Mouse (Mus musculus) embryonic facial prominence, embryonic 13.5 days (tissue): ENCODE measurements at regions not wholly inside any gene's neighbourhood (a gene's known extent, or its start where the extent isn't known, plus 50 kb on each side); places are given as distances from the start of the nearest gene placed in this dataset.

ENCODE experiments used
- ATAC-seq: fragments of 200-750 bp; cut with Nextera tagmentation; 2 replicates; pipeline ENCODE4 v1.8.0; 2017; ENCODE audit warnings: low read depth; ENCODE audit not compliant: insufficient number of reproducible peaks, insufficient read depth, low FRiP score, low TSS enrichment
- H3K27ac ChIP-seq: fragments of 300-500 bp; sonication (generic); 2 replicates; pipeline ENCODE4 v1.5.1; 2015; ENCODE audit warnings: moderate library complexity, mild to moderate bottlenecking, inconsistent platforms
- H3K27me3 ChIP-seq: fragments of 300-500 bp; sonication (generic); 2 replicates; pipeline ENCODE4 v1.6.1; 2015; ENCODE audit warnings: mild to moderate bottlenecking, inconsistent platforms
- H3K36me3 ChIP-seq: fragments of 300-500 bp; sonication (generic); 2 replicates; pipeline ENCODE4 v1.6.1; 2015; ENCODE audit warnings: mild to moderate bottlenecking, inconsistent platforms
- H3K4me1 ChIP-seq: fragments of 300-500 bp; sonication (generic); 2 replicates; pipeline ENCODE4 v1.6.1; 2015; ENCODE audit warnings: inconsistent platforms
- H3K4me2 ChIP-seq: fragments of 300-500 bp; sonication (generic); 2 replicates; pipeline ENCODE4 v1.6.1; 2015; ENCODE audit warnings: moderate library complexity, mild to moderate bottlenecking, inconsistent platforms
- H3K4me3 ChIP-seq: fragments of 300-500 bp; sonication (generic); 2 replicates; pipeline ENCODE4 v1.5.1; 2015; ENCODE audit warnings: mild to moderate bottlenecking, inconsistent platforms
- H3K9ac ChIP-seq: fragments of 300-500 bp; sonication (generic); 2 replicates; pipeline ENCODE4 v1.6.1; 2015; ENCODE audit warnings: mild to moderate bottlenecking, inconsistent platforms
- H3K9me3 ChIP-seq: fragments of 300-500 bp; sonication (generic); 2 replicates; pipeline ENCODE4 v1.6.1; 2016; ENCODE audit warnings: inconsistent platforms
- WGBS: fragments of 180-500 bp; shearing (Covaris S2); methylation state at CpG from one replicate; pipeline ENCODE4 v1.1.7; 2015; ENCODE audit warnings: mixed read lengths; 5-methylcytosine and 5-hydroxymethylcytosine counted together

GRCm38 (mm10) chr15:50360033-50360988, 3524.4 kb upstream of the Gm7489 start:
- Histone ChIP-seq H3K36me3 (no peaks in the 10 kb centered on the region), H3K9ac (no peak overlapping the region), H3K27ac (no peak overlapping the region), H3K4me3 (no peak overlapping the region), H3K4me1 (0 out of 2 replicates have a peak, but pooled peaks cover 3% of the 10 kb centered on the region), H3K27me3 (no peaks in the 10 kb centered on the region), H3K9me3 (no peaks in the 10 kb centered on the region), H3K4me2 (no peak overlapping the region)
- ATAC-seq: no peak
- 63% methylated on average over 5 of the region's 5 CpGs for WGBS

GRCm38 (mm10) chr15:50361334-50361733, 3523.4 kb upstream of the Gm7489 start:
- no peaks in the 10 kb centered on the region for H3K27me3 ChIP-seq
- H3K36me3 ChIP-seq: no peaks in the 10 kb centered on the region
- no peak overlapping the region for H3K4me3 ChIP-seq
- H3K4me2 ChIP-seq: no peak overlapping the region
- no peak for ATAC-seq
- H3K9me3 ChIP-seq: no peaks in the 10 kb centered on the region
- 82% methylated on average over 8 of the region's 8 CpGs for WGBS
- H3K27ac ChIP-seq: no peak overlapping the region
- no peak overlapping the region for H3K9ac ChIP-seq
- H3K4me1 ChIP-seq: 0 out of 2 replicates have a peak, but pooled peaks cover 3% of the 10 kb centered on the region

- Histone ChIP-seq H3K4me1 (0 out of 2 replicates have a peak, but pooled peaks cover 3% of the 10 kb centered on the region), H3K9ac (no peak overlapping the region), H3K9me3 (no peaks in the 10 kb centered on the region), H3K27me3 (no peaks in the 10 kb centered on the region), H3K4me2 (no peak overlapping the region), H3K36me3 (no peaks in the 10 kb centered on the region), H3K27ac (no peak overlapping the region), H3K4me3 (no peak overlapping the region)
- ATAC-seq: no peak
- WGBS: 67% methylated on average over 4 of the region's 4 CpGs
Measured at GRCm38 (mm10) chr15:50361751-50362507, 3522.8 kb upstream of the Gm7489 start.

- H3K9me3 ChIP-seq: no peaks in the 10 kb centered on the region
- ATAC-seq: no peak
- 78% methylated on average over 7 of the region's 7 CpGs for WGBS
Measured at GRCm38 (mm10) chr15:50400006-50400781, 3484.5 kb upstream of the Gm7489 start.

GRCm38 (mm10) chr15:50401386-50401785, 3483.3 kb upstream of the Gm7489 start:
- no peak overlapping the region for H3K4me2 ChIP-seq
- no peaks in the 10 kb centered on the region for H3K36me3 ChIP-seq
- H3K9me3 ChIP-seq: no peaks in the 10 kb centered on the region
- WGBS: 91% methylated on average over 2 of the region's 2 CpGs
- ATAC-seq: no peak
- no peaks in the 10 kb centered on the region for H3K27me3 ChIP-seq
- no peaks in the 10 kb centered on the region for H3K4me1 ChIP-seq
- H3K4me3 ChIP-seq: no peak overlapping the region
- no peak overlapping the region for H3K9ac ChIP-seq
- H3K27ac ChIP-seq: no peak overlapping the region

More at GRCm38 (mm10) chr15:50400006-50400781, 3484.5 kb upstream of the Gm7489 start:
- Histone ChIP-seq H3K27ac (no peak overlapping the region), H3K4me3 (no peak overlapping the region), H3K4me2 (no peak overlapping the region), H3K9ac (no peak overlapping the region), H3K27me3 (no peaks in the 10 kb centered on the region), H3K4me1 (no peaks in the 10 kb centered on the region), H3K36me3 (no peaks in the 10 kb centered on the region)

- Histone ChIP-seq H3K4me3 (no peak overlapping the region), H3K27me3 (no peaks in the 10 kb centered on the region), H3K9ac (no peak overlapping the region), H3K27ac (no peak overlapping the region), H3K9me3 (no peaks in the 10 kb centered on the region), H3K4me2 (no peak overlapping the region), H3K36me3 (no peaks in the 10 kb centered on the region), H3K4me1 (no peaks in the 10 kb centered on the region)
- 61% methylated on average over 1 of the region's 1 CpGs for WGBS
- ATAC-seq: no peak
Measured at GRCm38 (mm10) chr15:50402551-50402950, 3482.2 kb upstream of the Gm7489 start.

- no peaks in the 10 kb centered on the region for H3K9me3 ChIP-seq
- no peaks in the 10 kb centered on the region for H3K4me1 ChIP-seq
- ATAC-seq: no peak
- no peak overlapping the region for H3K4me3 ChIP-seq
- H3K9ac ChIP-seq: no peak overlapping the region
- 92% methylated on average over 2 of the region's 2 CpGs for WGBS
- H3K27ac ChIP-seq: no peak overlapping the region
- no peak overlapping the region for H3K4me2 ChIP-seq
- H3K36me3 ChIP-seq: no peaks in the 10 kb centered on the region
- H3K27me3 ChIP-seq: no peaks in the 10 kb centered on the region
Measured at GRCm38 (mm10) chr15:50403883-50404282, 3480.8 kb upstream of the Gm7489 start.

- H3K27ac ChIP-seq: no peak overlapping the region
- H3K9me3 ChIP-seq: peaks cover 10% of the 10 kb centered on the region; the same call in 1 of the 2 replicates
- H3K4me3 ChIP-seq: no peak overlapping the region
- H3K9ac ChIP-seq: no peak overlapping the region
- no peaks in the 10 kb centered on the region for H3K27me3 ChIP-seq
- ATAC-seq: no peak
- no peak overlapping the region for H3K4me2 ChIP-seq
- H3K4me1 ChIP-seq: no peaks in the 10 kb centered on the region
- no peaks in the 10 kb centered on the region for H3K36me3 ChIP-seq
- WGBS: 57% methylated on average over 2 of the region's 2 CpGs
Measured at GRCm38 (mm10) chr15:50408985-50409384, 3475.7 kb upstream of the Gm7489 start.

GRCm38 (mm10) chr15:50417641-50418040, 3467.1 kb upstream of the Gm7489 start:
- WGBS: 85% methylated on average over 1 of the region's 1 CpGs
- Histone ChIP-seq H3K36me3 (no peaks in the 10 kb centered on the region), H3K27me3 (no peaks in the 10 kb centered on the region), H3K27ac (no peak overlapping the region), H3K4me2 (no peak overlapping the region), H3K9ac (no peak overlapping the region), H3K4me1 (no peaks in the 10 kb centered on the region), H3K9me3 (no peaks in the 10 kb centered on the region), H3K4me3 (no peak overlapping the region)
- no peak for ATAC-seq

GRCm38 (mm10) chr15:50423082-50423665, 3461.5 kb upstream of the Gm7489 start:
- no peaks in the 10 kb centered on the region for H3K27me3 ChIP-seq
- no peak overlapping the region for H3K27ac ChIP-seq
- H3K4me1 ChIP-seq: no peaks in the 10 kb centered on the region
- no peaks in the 10 kb centered on the region for H3K36me3 ChIP-seq
- H3K9ac ChIP-seq: no peak overlapping the region
- ATAC-seq: no peak
- no peaks in the 10 kb centered on the region for H3K9me3 ChIP-seq
- H3K4me2 ChIP-seq: no peak overlapping the region
- no peak overlapping the region for H3K4me3 ChIP-seq
- WGBS: 39% methylated on average over 5 of the region's 5 CpGs

- H3K4me1 ChIP-seq: no peaks in the 10 kb centered on the region
- no peaks in the 10 kb centered on the region for H3K36me3 ChIP-seq
- 47% methylated on average over 2 of the region's 2 CpGs for WGBS
- H3K4me3 ChIP-seq: no peak overlapping the region
- H3K9ac ChIP-seq: no peak overlapping the region
- no peak for ATAC-seq
- no peaks in the 10 kb centered on the region for H3K9me3 ChIP-seq
- H3K4me2 ChIP-seq: no peak overlapping the region
- no peak overlapping the region for H3K27ac ChIP-seq
- H3K27me3 ChIP-seq: no peaks in the 10 kb centered on the region
Measured at GRCm38 (mm10) chr15:50449604-50450003, 3435.1 kb upstream of the Gm7489 start.
